11 mouse cellular contexts compared by ENCODE assay signal in genomic region chr19:46959536-46959935, GRCm38 (mm10). TPM values are rescaled to one million over a fixed set of nuclear protein-coding genes. Genes with fewer than 3 reads are reported as not detected.
A peak's percentile ranks its signal among the peaks of the same experiment; 100 is the strongest.
DNase-seq lines count a peak whose midpoint lies in the region; ATAC-seq and TF ChIP-seq lines count a peak whose summit lies in the region.
"Had no signal": no experiment of that assay in that cellular context is flagged by ENCODE, and none has a peak within 500 bp of the region (broad histone marks: within the 10 kb centered on the region; RNA-seq: fewer than 3 reads in every experiment).

No protein-coding gene starts in this region.

- 0 out of 4 replicates have a peak, but pooled peaks of 1 of the 2 experiments have one; percentile 25 for TF ChIP-seq EP300 in MEL (IDR thresholded peaks at IDR 0.05; ENCODE audit: low read depth in 1 of 2, low read length in 2 of 2)

- no peak for TF ChIP-seq POLR2A in MEL (IDR thresholded peaks at IDR 0.05; ENCODE audit: control insufficient read depth in 1 of 2, insufficient read depth in 1 of 2, low read depth in 1 of 2, low read length in 2 of 2, poor library complexity in 1 of 2)

- no peak overlapping the region for H3K9ac ChIP-seq in lung, embryonic 15.5 days
- peak overlapping the region; percentile 94 for H3K9ac ChIP-seq in MEL (ENCODE audit: control insufficient read depth, low read depth, low read length, poor library complexity, severe bottlenecking)
- H3K9ac ChIP-seq in liver, embryonic 16.5 days (ENCODE audit: low read depth, low read length), result no peak overlapping the region
- H3K9ac ChIP-seq: hindbrain, embryonic 15.5 days had no signal

- TF ChIP-seq CTCF in MEL (IDR thresholded peaks at IDR 0.05 in 2 of 3, conservative IDR thresholded peaks at IDR 0.05 in 1 of 3; ENCODE audit: control insufficient read depth in 1 of 3, insufficient read depth in 1 of 3, low read depth in 2 of 3, low read length in 3 of 3, poor library complexity in 1 of 3, severe bottlenecking in 1 of 3), result no peak

- H3K4me2 ChIP-seq in lung, embryonic 15.5 days, result peak overlapping the region; percentile 76
- H3K4me2 ChIP-seq in liver, embryonic 16.5 days (ENCODE audit: low read depth, low read length), result peak overlapping the region; percentile 76

- peaks cover 49% of the 10 kb centered on the region for H3K4me1 ChIP-seq in lung, embryonic 15.5 days
- H3K4me1 ChIP-seq in MEL (ENCODE audit: control insufficient read depth in 1 of 2, insufficient read depth in 2 of 2, low read length in 2 of 2), result peaks cover 31 to 47% of the 10 kb centered on the region in 2 experiments
- peaks cover 53% of the 10 kb centered on the region for H3K4me1 ChIP-seq in liver, embryonic 16.5 days (ENCODE audit: control insufficient read depth, low read depth, low read length)

- no peak overlapping the region for H3K4me3 ChIP-seq in lung, embryonic 15.5 days
- H3K4me3 ChIP-seq in MEL (ENCODE audit: control insufficient read depth in 1 of 2, insufficient read depth in 1 of 2, low read depth in 2 of 2, low read length in 2 of 2), result peak overlapping the region; percentile 83 to 96
- H3K4me3 ChIP-seq in liver, embryonic 16.5 days (ENCODE audit: low read depth, low read length), result peak overlapping the region; percentile 84; the same call in 1 of the 2 replicates
- H3K4me3 ChIP-seq: hindbrain, embryonic 15.5 days had no signal

- intact Hi-C loops in left cerebral cortex, postnatal 14 days (cut with DNase I), result no loop called here

- no peaks in the 10 kb centered on the region for H3K27me3 ChIP-seq in lung, embryonic 15.5 days
- H3K27me3 ChIP-seq in MEL (ENCODE audit: control insufficient read depth in 1 of 2, insufficient read depth in 2 of 2, low read length in 2 of 2), result no peaks in the 10 kb centered on the region
- no peaks in the 10 kb centered on the region for H3K27me3 ChIP-seq in liver, embryonic 16.5 days (ENCODE audit: control insufficient read depth, insufficient read depth, low read depth, low read length)
- H3K27me3 ChIP-seq: hindbrain, embryonic 15.5 days had no signal

- peak; percentile 87 for DNase-seq in heart, adult 11 months
- no peak for DNase-seq in heart, adult 8-10 months (ENCODE audit: low spot score)
- no peak for DNase-seq in lung, postnatal 25 days (ENCODE audit: low spot score)
- DNase-seq in MEL (ENCODE audit: low read depth, low spot score), result no peak
- DNase-seq in left cerebral cortex, postnatal 14 days (ENCODE audit: low spot score in 2 of 2), result no peak
- no peak for DNase-seq in cerebellum, adult 9-10 months
- DNase-seq: cerebellum, adult 18-20 months had no signal

- H3K27ac ChIP-seq in lung, embryonic 15.5 days, result 0 out of 2 replicates have a peak overlapping the region, but pooled peaks have one; percentile 16
- peak overlapping the region; percentile 95 for H3K27ac ChIP-seq in MEL (ENCODE audit: control insufficient read depth, low read depth, low read length)
- H3K27ac ChIP-seq in liver, embryonic 16.5 days (ENCODE audit: low read length), result peak overlapping the region; percentile 39; the same call in 1 of the 2 replicates
- H3K27ac ChIP-seq: hindbrain, embryonic 15.5 days had no signal

- H3K79me2 ChIP-seq in MEL (ENCODE audit: control insufficient read depth, insufficient read depth, low read length, poor library complexity), result peaks cover 63% of the 10 kb centered on the region

- no peak for TF ChIP-seq RAD21 in MEL (IDR thresholded peaks at IDR 0.05; ENCODE audit: low read depth, low read length)

- 0 out of 2 replicates have a peak, but pooled peaks cover 2% of the 10 kb centered on the region for H3K36me3 ChIP-seq in lung, embryonic 15.5 days
- peaks cover 3 to 56% of the 10 kb centered on the region in 2 experiments for H3K36me3 ChIP-seq in MEL (ENCODE audit: control insufficient read depth in 1 of 2, insufficient read depth in 2 of 2, low read length in 2 of 2)
- no peaks in the 10 kb centered on the region for H3K36me3 ChIP-seq in liver, embryonic 16.5 days (ENCODE audit: control insufficient read depth, insufficient read depth)
- H3K36me3 ChIP-seq: hindbrain, embryonic 15.5 days had no signal

- ATAC-seq in lung, embryonic 15.5 days (ENCODE audit: borderline replicate concordance, extremely low read depth, low FRiP score, low TSS enrichment), result no peak
- ATAC-seq in liver, embryonic 16.5 days (ENCODE audit: low read depth), result no peak

- WGBS in lung, embryonic 15.5 days, result 40% methylated on average over 3 of the region's 3 CpGs
- WGBS in liver, embryonic 16.5 days (ENCODE audit: insufficient replicate concordance), result 77% methylated on average over 3 of the region's 3 CpGs

- no peaks in the 10 kb centered on the region for H3K9me3 ChIP-seq in lung, embryonic 15.5 days
- H3K9me3 ChIP-seq in MEL (replicated peaks; ENCODE audit: insufficient read depth, low read length), result no peaks in the 10 kb centered on the region
- H3K9me3 ChIP-seq in liver, embryonic 16.5 days (replicated peaks; ENCODE audit: control insufficient read depth, low read length), result no peaks in the 10 kb centered on the region
- H3K9me3 ChIP-seq: hindbrain, embryonic 15.5 days had no signal

TF ChIP-seq in MEL, 35 proteins besides CTCF, POLR2A, EP300 and RAD21:
- 0 out of 2 replicates have a peak, but pooled peaks have one; percentile 17 for TF ChIP-seq NELFE (IDR thresholded peaks at IDR 0.05; ENCODE audit: low read depth, low read length)
- no peak for TF ChIP-seq JUND (IDR thresholded peaks at IDR 0.05; ENCODE audit: low read depth, low read length)
- no peak for TF ChIP-seq SMC3 (IDR thresholded peaks at IDR 0.05; ENCODE audit: low read depth, low read length)
- no peak for TF ChIP-seq ZNF384 (IDR thresholded peaks at IDR 0.05; ENCODE audit: low read depth, low read length)

RNA-seq across cellular contexts. Expression of gene Ina, which starts 55.0 kb away (rescaled TPM):
- under 1 TPM in 2 of 4 experiments, not detected in 2; 0.06 to 0.19 TPM for total RNA-seq in heart, adult 8-10 months (2022)
- polyA plus RNA-seq in lung, embryonic 15.5 days (2015; fragmentation: Nextera tagmentation; extraction: Ambion mirVana), result 1.0 and 2.3 TPM in 2 replicates
- not detected in 2 replicates for total RNA-seq in MEL (2012; rRNA removed)
- not detected for polyA plus RNA-seq in MEL (2012; ENCODE audit: insufficient read depth in 1 of 2, insufficient read length in 2 of 2, low read depth in 1 of 2, low replicate concordance in 2 of 2, missing spikeins in 1 of 2)
- polyA plus RNA-seq in liver, embryonic 16.5 days (2015; fragmentation: Nextera tagmentation; extraction: Ambion mirVana), result 0.06 and 0.09 TPM in 2 replicates
- 100 to 1,000 TPM; 177 to 184 TPM for total RNA-seq in left cerebral cortex, postnatal 14 days (2021)
- polyA plus RNA-seq: C2C12 had no signal

RNA-seq across cellular contexts. Expression of gene Nt5c2, which starts 55.4 kb away (rescaled TPM):
- total RNA-seq in heart, adult 8-10 months (2022), result 10 to 100 TPM; 58.1 to 68.9 (median 64.7) TPM
- polyA plus RNA-seq in lung, embryonic 15.5 days (2015; fragmentation: Nextera tagmentation; extraction: Ambion mirVana), result 85.4 and 86.0 TPM in 2 replicates
- total RNA-seq in MEL (2012; rRNA removed), result 64.6 and 65.0 TPM in 2 replicates
- polyA plus RNA-seq in MEL (2012; ENCODE audit: insufficient read depth in 1 of 2, insufficient read length in 2 of 2, low read depth in 1 of 2, low replicate concordance in 2 of 2, missing spikeins in 1 of 2), result 100 to 1,000 TPM; 147 to 455 TPM
- polyA plus RNA-seq in liver, embryonic 16.5 days (2015; fragmentation: Nextera tagmentation; extraction: Ambion mirVana), result 47.4 and 48.4 TPM in 2 replicates
- total RNA-seq in left cerebral cortex, postnatal 14 days (2021), result 10 to 100 TPM; 67.1 to 70.7 TPM

Comparison
In these comparisons a context has a peak if more than half of its experiments do, and no peak if none do; other contexts are left out.
1. H3K27ac ChIP-seq: peak in every context shown above with its lines; median percentile 95 in MEL; 39 in liver, embryonic 16.5 days; 16 in lung, embryonic 15.5 days.
2. RNA of gene Ina, which starts 55.0 kb away (total RNA-seq): 177 to 184 TPM in left cerebral cortex, postnatal 14 days; 0.06 to 0.19 TPM in heart, adult 8-10 months and not detected in MEL; every median in the first group is over 100 times any median in the second.